Mouse (Mus musculus) retina, embryonic 14.5 days (tissue): ENCODE measurements around the gene Lrp6.

Experiments
- DNase-seq: peaks from one replicate; pipeline ENCODE4 v3.0.0-alpha.2; 2015; ENCODE audit warnings: low spot score

Gene Lrp6

GRCm38 (mm10) chr6:134533021-134533420, 33.7 kb downstream of the Lrp6 start:
- no peak for DNase-seq

- DNase-seq, result no peak
These were observed 34.8 kb downstream of the Lrp6 start for GRCm38 (mm10) chr6:134531950-134532349.

DNA sequence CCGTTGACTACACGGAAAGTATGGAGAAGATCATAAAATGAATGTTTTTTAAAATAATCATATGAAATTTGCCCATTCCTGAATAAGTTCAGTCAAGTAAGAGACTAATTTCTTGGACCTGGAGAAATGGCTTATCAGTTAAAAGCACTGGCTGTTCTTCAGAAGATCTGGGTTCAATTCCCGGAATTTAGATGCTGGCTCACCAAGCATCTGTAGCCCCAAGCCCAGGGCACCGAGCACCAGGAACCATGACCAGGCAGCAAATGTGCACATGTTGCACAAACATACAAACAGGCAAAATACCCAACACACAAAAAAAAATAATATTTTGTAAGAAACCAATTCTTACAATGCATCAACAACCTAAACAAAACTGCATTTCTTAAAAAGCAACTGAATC, 37.4 kb downstream of the Lrp6 start:
- no peak for DNase-seq

DNA sequence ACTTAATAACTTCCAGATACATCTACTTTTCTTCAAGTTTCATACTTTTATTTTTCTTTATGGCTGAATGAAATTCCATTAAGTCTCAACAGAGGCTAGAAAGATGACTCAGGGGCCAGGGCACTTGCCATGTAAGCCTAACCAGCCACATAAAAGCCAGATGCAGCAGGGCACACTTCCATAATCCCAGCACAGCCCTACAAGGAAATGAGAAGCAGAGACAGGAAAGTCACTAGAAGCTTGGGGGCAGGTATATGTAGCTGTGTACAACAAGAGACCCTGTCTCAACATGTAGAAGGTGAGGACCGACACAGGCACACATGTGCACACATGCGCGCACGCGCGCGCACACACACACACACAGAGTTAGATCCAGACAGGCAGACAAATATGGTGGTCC, 38.4 kb downstream of the Lrp6 start:
- DNase-seq, result no peak

DNA sequence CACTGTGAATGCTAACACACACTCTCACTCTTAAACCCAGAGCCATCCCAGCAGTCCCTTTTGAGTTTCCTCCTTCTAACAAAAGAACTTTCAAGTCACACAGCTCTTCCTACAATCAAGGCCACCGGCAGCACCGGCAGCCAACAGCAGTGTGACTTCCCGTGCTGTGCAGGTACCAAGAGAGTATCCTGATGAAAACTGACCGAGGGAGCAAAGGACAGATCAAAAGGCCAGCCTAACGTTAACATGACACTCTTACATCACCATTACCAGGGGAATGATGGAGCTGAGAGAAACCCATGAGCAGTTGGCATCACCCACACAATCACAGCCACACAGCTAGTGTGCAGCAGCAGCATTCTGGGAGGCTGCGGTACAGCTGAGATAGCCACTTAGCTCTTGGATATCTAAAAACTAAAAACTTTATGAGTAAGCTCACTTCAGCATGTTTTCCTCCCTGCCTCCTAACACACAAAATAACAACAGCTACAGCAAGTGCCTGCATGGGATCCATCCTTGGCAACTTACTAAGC, 39.1 kb downstream of the Lrp6 start:
- peak; percentile 30 for DNase-seq

DNA sequence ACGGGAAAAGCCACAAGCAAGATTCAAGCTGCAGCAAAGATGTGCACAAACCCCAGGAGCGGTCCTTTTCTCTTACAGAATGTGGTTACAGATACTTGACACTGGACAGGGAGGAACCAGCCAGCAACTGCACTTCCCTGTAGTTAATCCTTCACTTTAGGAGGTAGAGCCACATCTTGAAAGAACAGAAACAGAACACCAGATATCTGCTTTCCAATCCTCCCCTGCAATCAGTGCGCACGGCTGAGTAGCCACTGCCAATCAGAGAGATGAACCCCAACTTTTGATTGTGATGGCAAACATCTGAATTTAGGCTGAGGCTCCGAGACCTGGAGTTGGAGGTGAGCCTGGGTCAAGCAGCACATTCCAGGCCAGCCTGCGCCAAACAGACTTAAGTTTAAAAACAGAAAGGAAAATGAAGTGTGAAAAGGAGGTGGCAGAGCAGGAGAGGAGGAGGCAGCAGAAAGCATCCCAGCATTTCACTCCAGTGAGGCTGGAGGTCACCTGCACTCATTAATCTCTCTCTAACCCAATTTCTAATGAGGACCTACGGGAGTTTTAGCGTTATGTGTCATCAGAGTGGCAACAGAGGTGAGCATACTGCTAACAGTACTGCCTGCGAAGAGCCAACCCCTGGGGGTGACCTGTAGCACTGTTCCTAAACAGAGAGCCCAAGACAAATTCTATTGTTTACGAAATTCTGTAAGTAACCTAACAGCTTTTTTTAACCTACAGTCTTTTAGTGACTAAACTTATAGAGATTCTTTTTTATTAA, 39.8 kb downstream of the Lrp6 start:
- DNase-seq, result no peak

GRCm38 (mm10) chr6:134526275-134526674, 40.5 kb downstream of the Lrp6 start:
- no peak for DNase-seq

- DNase-seq, result no peak
These were observed 45.4 kb downstream of the Lrp6 start for GRCm38 (mm10) chr6:134521411-134521810.

DNA sequence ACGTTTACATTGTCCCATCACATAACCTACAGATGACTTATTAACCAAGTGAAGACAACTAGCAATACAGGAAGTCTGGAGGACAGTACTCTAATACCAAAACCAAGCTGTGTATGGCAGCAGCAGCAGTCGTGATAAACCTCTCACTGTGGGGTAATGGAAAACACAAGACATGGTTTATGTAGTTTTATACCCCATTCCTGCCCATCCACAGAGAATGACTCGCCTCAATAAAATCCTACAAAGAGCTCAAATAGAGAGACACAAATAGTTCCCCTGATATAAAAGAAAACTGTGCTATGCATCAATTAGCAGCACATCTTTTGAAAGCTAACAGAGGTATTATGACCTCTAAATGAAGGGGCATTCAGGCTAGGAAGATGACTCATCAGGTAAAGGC, 45.9 kb downstream of the Lrp6 start:
- no peak for DNase-seq

DNA sequence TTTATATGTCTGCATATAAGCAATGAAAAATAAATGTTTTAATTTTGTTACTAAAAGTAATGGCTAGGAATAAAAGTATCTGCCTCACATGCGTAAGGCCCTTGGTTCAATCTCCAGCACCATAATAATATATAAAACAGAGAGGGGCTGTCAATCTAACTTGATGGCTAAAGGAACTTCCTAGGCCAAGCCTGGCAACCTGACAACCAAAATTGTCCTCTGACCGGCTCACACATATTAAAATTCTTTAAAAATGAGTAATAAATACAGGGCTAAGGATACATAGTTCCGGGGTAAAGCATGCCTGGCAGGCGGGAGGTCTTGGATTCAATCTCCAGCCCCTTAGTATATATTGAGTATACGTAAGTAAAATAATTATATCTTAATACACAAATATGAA, 48.3 kb downstream of the Lrp6 start:
- no peak for DNase-seq

GRCm38 (mm10) chr6:134517141-134517540, 49.6 kb downstream of the Lrp6 start:
- no peak for DNase-seq

DNA sequence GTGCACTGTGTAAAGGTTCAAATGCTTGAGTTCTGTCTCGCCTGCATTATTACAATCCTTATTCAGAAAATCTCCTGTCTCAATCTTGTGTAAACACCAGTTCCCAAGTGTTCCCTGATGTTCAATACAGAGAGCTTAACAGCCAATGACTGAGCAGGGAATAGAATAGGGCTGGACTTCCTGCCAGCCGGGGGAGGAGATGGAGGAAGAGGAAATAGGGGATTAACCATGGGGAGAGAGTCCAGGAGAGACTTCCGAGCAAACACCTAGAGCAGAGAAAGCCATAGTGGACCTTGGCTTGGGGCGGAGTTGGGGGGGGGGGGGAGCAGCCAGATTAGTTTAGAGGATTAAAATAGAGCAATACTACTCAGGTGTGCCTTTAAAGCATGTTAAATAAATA, 51.3 kb downstream of the Lrp6 start:
- no peak for DNase-seq

- no peak for DNase-seq
These were observed 52.8 kb downstream of the Lrp6 start for GRCm38 (mm10) chr6:134513896-134514510.

DNA sequence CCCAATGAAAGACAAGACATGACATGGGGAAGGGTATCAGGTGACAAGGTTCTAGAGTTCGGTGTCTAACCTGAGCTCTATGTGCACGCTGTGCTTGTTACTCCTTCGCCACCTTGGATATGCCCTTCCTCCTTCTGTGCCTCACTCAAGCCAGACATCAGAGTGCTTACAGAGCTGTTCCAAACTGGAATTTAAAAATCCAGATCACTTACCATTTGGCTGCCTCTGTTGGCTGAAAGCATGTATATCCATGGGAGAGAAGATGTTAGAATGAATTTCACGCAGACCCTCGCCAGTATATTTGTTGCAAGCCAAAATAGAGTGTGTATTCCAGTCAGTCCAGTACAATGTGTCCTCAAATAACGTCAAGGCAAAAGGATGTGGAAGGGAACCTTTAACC, 53.8 kb downstream of the Lrp6 start:
- no peak for DNase-seq

DNA sequence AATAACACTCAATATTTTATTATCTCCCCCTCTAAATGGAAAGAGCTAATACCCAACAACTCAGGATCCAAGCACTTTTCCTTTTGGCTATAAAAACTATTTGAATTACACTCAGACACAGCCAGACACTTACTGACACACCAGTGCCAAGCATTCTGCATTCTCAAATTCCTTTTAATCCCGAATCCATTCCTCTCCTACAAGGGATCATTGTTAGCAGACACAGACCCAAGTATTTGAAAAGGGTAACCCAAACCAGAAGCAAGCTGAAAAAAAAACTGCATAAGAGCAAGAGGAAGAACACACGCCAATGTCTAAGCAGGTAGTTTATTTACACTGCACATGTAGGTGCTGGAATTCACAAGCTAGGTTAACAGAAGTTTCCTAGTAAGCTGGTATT, 54.3 kb downstream of the Lrp6 start:
- DNase-seq, result no peak

- no peak for DNase-seq
These were observed 55.6 kb downstream of the Lrp6 start for GRCm38 (mm10) chr6:134511118-134511517.

DNA sequence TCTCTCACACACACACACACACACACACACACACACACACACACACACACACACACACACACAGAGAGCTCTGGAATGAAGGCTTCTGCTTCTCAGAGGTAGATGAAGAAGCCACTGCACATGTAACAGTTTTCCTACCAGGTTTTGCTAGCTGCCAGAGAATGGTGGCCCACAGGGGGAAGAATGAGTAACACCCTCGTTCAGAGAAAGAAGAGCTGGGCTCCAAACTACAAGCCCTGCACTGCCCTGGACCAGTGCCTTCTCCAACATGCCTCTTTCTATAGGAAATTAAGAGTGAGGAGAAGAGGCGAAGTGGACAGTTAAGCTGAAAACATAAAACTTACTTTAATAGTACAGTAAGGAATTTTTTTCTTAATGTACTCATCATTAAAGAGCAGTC, 56.5 kb downstream of the Lrp6 start:
- DNase-seq, result no peak

DNA sequence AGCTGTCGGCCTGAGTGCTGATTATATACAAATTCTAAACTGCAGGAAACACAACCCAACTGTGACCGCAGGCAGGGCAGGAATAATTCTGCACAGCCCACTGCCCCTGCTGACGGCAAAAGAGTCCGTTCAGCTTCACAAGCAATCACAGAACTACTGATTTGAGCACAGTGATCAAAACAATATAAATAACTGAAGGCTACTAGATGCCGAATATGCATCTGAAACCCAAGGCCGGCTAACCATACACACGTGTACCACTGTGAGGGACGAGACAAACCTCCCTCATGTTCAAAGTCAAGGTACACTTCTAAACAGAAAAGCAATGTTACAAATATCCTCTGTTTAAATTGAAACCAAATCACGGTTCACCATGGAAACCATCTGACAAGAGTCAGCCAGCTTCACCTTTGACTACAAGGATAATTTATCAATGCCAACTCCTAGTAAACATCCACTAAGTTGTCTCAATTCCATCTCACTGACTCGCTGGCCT, 57.0 kb downstream of the Lrp6 start:
- DNase-seq, result no peak

- DNase-seq, result no peak
These were observed 61.9 kb downstream of the Lrp6 start for GRCm38 (mm10) chr6:134504866-134505265.

DNA sequence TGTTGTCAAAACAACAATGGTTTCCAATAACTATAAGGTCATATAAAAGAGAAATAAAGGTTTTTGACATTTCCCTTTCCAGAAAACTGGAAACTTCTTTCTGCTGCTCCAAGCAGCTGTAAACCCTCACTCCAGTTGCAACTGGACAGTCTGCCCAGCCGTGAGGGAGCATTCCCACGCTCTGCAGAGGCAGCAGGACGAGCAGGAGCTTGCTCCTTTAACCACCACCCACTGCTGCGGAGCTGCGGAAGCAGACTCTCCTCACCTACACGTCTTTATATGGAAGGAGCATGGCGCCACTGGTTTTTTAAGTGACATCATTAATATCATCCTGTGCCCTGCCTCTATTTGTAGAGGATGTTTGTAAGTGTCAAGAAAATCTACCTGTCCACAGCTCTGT, 64.4 kb downstream of the Lrp6 start:
- no peak for DNase-seq

- DNase-seq, result peak; percentile 59
These were observed 66.2 kb downstream of the Lrp6 start for GRCm38 (mm10) chr6:134500381-134501162.

DNA sequence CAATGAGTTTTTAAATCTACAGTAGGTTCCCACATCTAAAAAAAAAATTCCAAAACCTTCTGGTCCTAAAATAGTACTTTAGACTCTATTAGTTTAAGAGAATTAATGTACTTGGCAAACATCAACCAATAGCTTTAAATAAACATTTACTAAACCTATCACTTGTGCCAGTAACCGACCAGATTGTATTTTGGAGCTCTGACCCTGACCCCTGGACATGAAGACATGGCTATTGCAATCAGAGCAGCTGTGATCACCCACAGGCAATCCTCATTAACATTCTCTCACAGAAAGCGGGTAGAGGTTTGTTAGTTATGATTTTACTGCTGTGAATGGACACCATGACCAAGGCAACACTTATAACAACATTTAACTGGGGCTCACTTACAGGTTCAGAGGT, 67.7 kb downstream of the Lrp6 start:
- DNase-seq, result no peak

DNA sequence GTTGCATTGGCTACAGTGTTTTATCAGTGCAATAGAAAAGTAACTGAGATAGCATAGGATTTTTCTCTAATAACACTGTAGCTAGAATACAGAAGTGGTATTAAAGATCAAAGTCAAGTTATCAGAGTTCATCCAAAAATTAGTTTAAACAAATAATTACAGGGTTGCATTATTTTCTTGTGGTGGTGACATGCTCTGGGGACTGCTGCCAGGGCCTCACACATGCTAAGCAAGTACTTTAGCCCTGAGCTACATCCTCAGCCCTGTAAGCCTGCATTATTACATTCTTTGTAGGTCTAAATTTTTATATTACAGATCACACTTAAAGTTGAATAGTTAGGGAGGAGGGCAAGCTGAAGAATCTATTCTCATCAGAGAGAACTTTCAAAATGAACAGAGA, 68.2 kb downstream of the Lrp6 start:
- DNase-seq, result no peak
